Mouse (Mus musculus) intestine, embryonic 15.5 days (tissue): ENCODE results near the gene Cst13. TPM values are rescaled to one million over a fixed set of nuclear protein-coding genes. Genes with fewer than 3 reads are reported as not detected.

ENCODE experiments used
- ATAC-seq: fragments of 200-750 bp; cut with Nextera tagmentation; 2 replicates; pipeline ENCODE4 v1.8.0; 2017; ENCODE audit warnings: moderate TSS enrichment, moderate library complexity
- H3K27ac ChIP-seq: fragments of 300-500 bp; sonication (generic); 2 replicates; pipeline ENCODE4 v1.5.1; 2015; ENCODE audit warnings: mild to moderate bottlenecking, inconsistent platforms
- H3K27me3 ChIP-seq: fragments of 300-500 bp; sonication (generic); replicated peaks from 2 replicates; pipeline ENCODE4 v1.6.1; 2015; ENCODE audit warnings: inconsistent platforms
- H3K36me3 ChIP-seq: fragments of 300-500 bp; sonication (generic); 2 replicates; pipeline ENCODE4 v1.6.1; 2015; ENCODE audit warnings: inconsistent platforms
- H3K4me1 ChIP-seq: fragments of 300-500 bp; sonication (generic); replicated peaks from 2 replicates; pipeline ENCODE4 v1.6.1; 2015; ENCODE audit warnings: inconsistent platforms
- H3K4me2 ChIP-seq: fragments of 300-500 bp; sonication (generic); replicated peaks from 2 replicates; pipeline ENCODE4 v1.6.1; 2015; ENCODE audit warnings: mild to moderate bottlenecking, inconsistent platforms
- H3K4me3 ChIP-seq: fragments of 300-500 bp; sonication (generic); replicated peaks from 2 replicates; pipeline ENCODE4 v1.5.1; 2015; ENCODE audit warnings: inconsistent platforms
- H3K9ac ChIP-seq: fragments of 300-500 bp; sonication (generic); 2 replicates; pipeline ENCODE4 v1.6.1; 2015; ENCODE audit warnings: inconsistent platforms
- H3K9me3 ChIP-seq: fragments of 300-500 bp; sonication (generic); 2 replicates; pipeline ENCODE4 v1.6.1; 2016; ENCODE audit warnings: inconsistent platforms
- WGBS: fragments of 180-500 bp; shearing (Covaris S2); methylation state at CpG from one replicate; pipeline ENCODE4 v1.1.7; 2015; 5-methylcytosine and 5-hydroxymethylcytosine counted together
- polyA plus RNA-seq: library from polyadenylated mRNA; unstranded; fragments of >200 nt; fragmentation: Nextera tagmentation; extraction: Ambion mirVana; gene quantifications from 2 replicates; pipeline ENCODE4 v1.2.1, GENCODE M21; 2015

Cst13 gene
- polyA plus RNA-seq, 1 experiment from 2014 or later = not detected

DNA sequence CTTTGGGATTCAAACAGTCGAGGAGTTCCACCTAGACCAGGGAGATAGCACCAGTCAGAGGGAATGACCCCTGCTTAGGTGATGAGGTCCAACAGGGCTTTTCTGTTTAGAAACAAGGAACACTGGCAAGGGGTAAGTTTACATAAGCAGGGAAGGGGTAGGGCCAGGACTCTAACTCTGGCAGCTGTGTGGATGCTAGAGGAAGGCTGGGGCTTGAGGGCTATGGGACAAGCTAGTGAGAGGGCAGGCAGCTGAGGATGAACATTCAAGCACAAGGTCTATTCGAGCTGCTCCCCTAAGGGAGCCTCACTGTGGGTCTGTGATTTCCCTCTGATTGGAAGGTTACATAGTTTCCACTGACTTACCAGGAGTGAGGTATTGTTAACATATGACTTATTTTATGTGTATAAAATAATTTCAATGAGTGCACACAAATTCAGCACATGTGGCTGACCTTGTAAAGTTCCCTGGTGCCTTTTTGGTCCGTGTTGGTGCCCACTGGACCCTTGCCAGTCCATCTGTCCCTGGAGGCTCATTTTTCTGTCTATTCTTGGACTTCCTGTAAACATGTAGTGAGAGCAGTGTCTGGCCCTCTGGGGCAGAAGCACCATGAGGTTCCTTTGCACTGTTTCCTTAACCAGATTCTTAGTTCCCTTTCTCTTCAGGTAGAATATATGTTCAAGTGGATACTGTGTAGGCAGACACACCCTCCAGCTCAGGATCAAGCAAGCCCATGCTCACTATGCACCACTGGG, 57.3 kb downstream of the Cst13 start:
- Histone ChIP-seq H3K4me2 (no peak overlapping the region), H3K27ac (0 out of 2 replicates have a peak overlapping the region, but pooled peaks have one; percentile 40), H3K27me3 (no peaks in the 10 kb centered on the region), H3K9ac (no peak overlapping the region), H3K4me1 (peaks cover 17% of the 10 kb centered on the region; the same call in 1 of the 2 replicates), H3K4me3 (no peak overlapping the region), H3K36me3 (no peaks in the 10 kb centered on the region), H3K9me3 (no peaks in the 10 kb centered on the region)
- WGBS = 16% methylated on average over 3 of the region's 3 CpGs
- ATAC-seq = no peak

DNA sequence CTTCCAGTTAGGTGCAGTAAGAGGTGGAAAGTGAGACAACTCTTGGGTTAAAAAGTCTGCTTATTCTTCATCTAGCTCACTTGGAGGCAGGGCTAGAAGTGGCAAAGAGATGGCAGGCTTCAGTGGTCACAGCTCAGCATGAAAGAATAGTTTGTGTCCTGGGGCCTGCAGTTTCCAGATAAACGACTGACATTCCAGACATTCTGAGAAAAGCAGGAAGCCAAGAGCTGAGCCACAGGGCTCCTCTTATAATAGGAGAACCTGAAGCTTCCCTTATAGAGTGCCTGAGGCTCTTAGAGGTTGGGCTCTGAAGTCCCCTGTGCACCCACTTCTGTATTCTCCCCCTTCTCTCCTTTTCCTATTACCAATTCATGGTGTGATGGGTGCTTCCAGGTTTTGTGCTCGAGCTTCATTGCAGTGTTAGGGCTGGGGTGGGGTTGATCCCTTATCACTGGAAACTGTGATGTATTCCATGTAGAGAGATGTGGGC, 58.8 kb downstream of the Cst13 start:
- no peak overlapping the region for H3K4me3 ChIP-seq
- no peak overlapping the region for H3K27ac ChIP-seq
- no peak overlapping the region for H3K9ac ChIP-seq
- peaks cover 10% of the 10 kb centered on the region; the same call in 1 of the 2 replicates for H3K4me1 ChIP-seq
- H3K4me2 ChIP-seq = no peak overlapping the region
- no peaks in the 10 kb centered on the region for H3K9me3 ChIP-seq
- H3K27me3 ChIP-seq = no peaks in the 10 kb centered on the region
- WGBS = 11% methylated on average over 2 of the region's 2 CpGs
- no peak for ATAC-seq
- H3K36me3 ChIP-seq = no peaks in the 10 kb centered on the region

DNA sequence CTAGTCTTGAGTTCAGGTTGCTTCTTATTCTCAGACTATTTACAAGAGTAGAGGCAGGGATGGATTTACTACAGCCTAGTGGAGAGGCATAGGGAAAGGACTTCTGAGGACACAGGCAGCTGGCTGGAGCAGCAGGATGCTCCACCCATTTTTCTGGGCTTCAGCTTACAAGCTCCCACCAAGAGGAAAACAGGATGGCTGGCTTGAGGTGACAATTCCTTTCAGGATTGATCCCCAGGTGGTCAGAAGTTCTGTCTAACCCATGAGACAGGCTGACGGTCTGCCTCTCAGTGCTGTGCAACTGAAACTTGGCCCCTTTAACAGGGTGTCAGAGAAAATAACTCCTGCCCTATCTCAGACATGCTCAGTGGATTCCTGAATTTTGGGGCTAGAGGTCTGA, 59.3 kb downstream of the Cst13 start:
- no peaks in the 10 kb centered on the region for H3K9me3 ChIP-seq
- no peak for ATAC-seq
- no peak overlapping the region for H3K4me2 ChIP-seq
- H3K4me1 ChIP-seq = peaks cover 5% of the 10 kb centered on the region; the same call in 1 of the 2 replicates
- WGBS = 70% methylated on average over 1 of the region's 1 CpGs
- no peak overlapping the region for H3K27ac ChIP-seq
- H3K9ac ChIP-seq = no peak overlapping the region
- no peaks in the 10 kb centered on the region for H3K27me3 ChIP-seq
- no peak overlapping the region for H3K4me3 ChIP-seq
- no peaks in the 10 kb centered on the region for H3K36me3 ChIP-seq

Other genes starting within 250 kb of the Cst13 start
- 73.1 and 73.7 TPM in 2 replicates for gene Nxt1, start 147.5 kb upstream of the Cst13 start, polyA plus RNA-seq
- 15.1 and 16.1 TPM in 2 replicates for gene Gzf1, start 139.1 kb upstream of the Cst13 start, polyA plus RNA-seq
- 3.4 and 4.1 TPM in 2 replicates for gene Napb, start 87.6 kb upstream of the Cst13 start, polyA plus RNA-seq
- not detected in 2 replicates for gene Cstl1, start 69.7 kb upstream of the Cst13 start, polyA plus RNA-seq
- not detected in 2 replicates for gene Cst11, start 48.6 kb upstream of the Cst13 start, polyA plus RNA-seq
- not detected in 2 replicates for gene 8030411F24Rik, start 38.1 kb upstream of the Cst13 start, polyA plus RNA-seq
- 0.67 TPM in 1 of 2 replicates, not detected in the other for gene Cst12, start 30.7 kb upstream of the Cst13 start, polyA plus RNA-seq
- 0.45 TPM in 1 of 2 replicates, not detected in the other for gene Cst8, start 21.3 kb upstream of the Cst13 start, polyA plus RNA-seq
- gene Cst9, start 15.1 kb downstream of the Cst13 start, polyA plus RNA-seq = not detected in 2 replicates
- not detected in 2 replicates for gene 9230104L09Rik, start 45.0 kb downstream of the Cst13 start, polyA plus RNA-seq
- gene Cst3, start 55.6 kb downstream of the Cst13 start, polyA plus RNA-seq = 349 and 390 TPM in 2 replicates
- not detected in 2 replicates for gene Gm1330, start 183.2 kb downstream of the Cst13 start, polyA plus RNA-seq
- gene Gm10750, start 197.2 kb downstream of the Cst13 start, polyA plus RNA-seq = not detected in 2 replicates